Mouse (Mus musculus) thymus, postnatal 36 days (tissue): ENCODE results near the gene Cgrrf1.
A peak's percentile ranks its signal among the peaks of the same experiment; 100 is the strongest.

Experiments used
- DNase-seq, 2 experiments: peaks; one replicate each; pipeline ENCODE4 v3.0.0; 2022; ENCODE audit warnings: mixed read lengths in 2 of 2

The Cgrrf1 gene

GRCm38 (mm10) chr14:46823996-46824395, 7.9 kb upstream of the Cgrrf1 start:
- no peak for DNase-seq

DNA sequence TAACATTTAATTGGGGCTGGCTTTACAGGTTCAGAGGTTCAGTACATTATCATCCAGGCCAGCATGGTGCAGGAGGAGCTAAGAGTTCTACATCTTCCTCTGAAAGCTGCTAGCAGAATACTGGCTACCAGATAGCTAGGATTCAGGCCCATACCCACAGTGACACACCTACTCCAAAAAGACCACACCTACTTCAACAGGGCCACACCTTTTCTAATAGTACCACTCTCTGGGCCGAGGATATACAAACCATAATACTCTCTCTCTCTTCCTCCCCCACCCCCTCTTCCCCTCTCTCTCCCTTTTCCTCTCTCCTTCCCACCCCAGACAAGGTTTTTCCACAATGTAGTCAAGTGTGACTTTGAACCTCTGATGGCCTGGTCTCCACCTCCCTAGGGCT, 4.5 kb upstream of the Cgrrf1 start:
- DNase-seq = no peak

GRCm38 (mm10) chr14:46831295-46831694, 630 bp upstream of the Cgrrf1 start:
- no peak for DNase-seq

- no peak for DNase-seq
Observed at GRCm38 (mm10) chr14:46832354-46833272, 688 bp downstream of the Cgrrf1 start.

DNA sequence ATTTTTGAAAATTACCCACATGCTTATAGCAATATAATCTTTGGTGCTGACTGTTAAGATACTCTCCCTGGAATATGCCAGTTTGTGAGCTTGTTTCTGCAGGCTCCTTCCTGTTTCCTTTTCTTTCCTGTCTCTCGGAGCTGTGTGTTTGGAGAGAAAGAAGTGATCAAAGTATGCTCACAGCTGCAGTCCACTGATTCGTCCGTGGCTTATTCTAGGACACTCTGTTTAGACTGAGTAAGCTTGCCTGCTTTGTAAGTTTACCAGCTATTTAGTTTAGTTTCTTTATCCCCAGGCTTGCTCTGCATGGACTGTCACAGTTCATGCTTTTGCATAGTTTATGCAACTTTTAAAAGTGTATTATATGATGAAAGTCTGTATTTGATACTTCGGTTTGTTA, 7.4 kb downstream of the Cgrrf1 start:
- DNase-seq = no peak

DNA sequence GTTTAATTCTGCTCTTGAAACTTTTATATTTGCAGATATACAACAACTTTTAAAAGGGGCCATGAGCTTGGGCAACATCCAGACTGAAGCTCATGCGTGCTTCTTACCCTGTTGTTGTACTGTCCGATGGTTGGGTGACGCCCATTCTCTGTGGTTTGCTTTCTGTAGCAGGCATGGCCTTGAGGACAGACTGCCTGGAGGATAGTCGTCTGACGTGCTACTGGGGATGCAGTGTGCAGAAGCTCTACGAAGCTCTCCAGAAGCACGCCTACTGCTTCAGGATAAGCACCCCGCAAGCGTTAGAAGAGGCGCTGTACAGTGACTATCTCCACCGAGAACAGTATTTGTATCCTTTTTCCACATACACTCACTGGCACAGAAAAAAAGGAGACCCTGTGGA, 13.8 kb downstream of the Cgrrf1 start:
- DNase-seq = no peak

GRCm38 (mm10) chr14:46848063-46848590, 16.2 kb downstream of the Cgrrf1 start:
- no peak for DNase-seq

DNA sequence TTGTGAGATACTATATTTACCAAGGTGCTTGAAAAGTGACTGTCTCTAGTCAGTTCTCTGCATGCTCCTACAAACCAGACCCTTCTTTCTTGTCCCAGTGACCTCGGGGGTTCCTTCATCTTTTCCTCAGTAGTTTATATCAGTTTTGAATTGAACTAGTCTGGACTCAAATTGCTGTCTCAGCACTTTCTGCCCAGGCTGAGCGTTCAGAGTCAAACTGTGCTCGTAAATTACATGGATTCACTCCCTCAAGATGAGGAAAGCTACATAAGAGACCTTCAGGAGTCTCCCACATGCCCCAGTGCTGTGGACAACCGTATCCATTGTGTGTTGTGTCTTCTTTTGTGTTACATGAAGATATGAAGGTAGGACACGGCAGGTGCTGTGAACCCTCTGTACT, 16.8 kb downstream of the Cgrrf1 start:
- no peak for DNase-seq

DNA sequence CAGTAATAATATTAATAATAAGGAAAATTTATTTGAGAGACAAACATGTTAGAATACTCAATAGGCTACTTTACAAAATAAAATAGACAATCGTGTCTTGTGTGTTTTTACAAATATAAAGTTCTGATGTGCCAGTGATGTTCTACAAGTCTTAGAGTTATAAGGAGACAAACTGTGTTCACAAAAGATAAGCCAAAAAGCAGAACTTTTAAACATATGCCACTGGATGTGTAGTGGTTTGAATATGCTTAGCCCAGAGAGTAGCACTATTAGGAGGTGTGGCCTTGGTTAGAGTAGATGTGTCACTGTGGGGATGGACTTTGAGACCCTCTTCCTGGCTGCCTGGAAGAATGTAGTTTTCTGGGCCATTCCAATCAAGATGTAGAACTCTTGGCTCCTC, 17.8 kb downstream of the Cgrrf1 start:
- no peak for DNase-seq

- no peak for DNase-seq
Observed at GRCm38 (mm10) chr14:46853677-46854076, 21.8 kb downstream of the Cgrrf1 start.

DNA sequence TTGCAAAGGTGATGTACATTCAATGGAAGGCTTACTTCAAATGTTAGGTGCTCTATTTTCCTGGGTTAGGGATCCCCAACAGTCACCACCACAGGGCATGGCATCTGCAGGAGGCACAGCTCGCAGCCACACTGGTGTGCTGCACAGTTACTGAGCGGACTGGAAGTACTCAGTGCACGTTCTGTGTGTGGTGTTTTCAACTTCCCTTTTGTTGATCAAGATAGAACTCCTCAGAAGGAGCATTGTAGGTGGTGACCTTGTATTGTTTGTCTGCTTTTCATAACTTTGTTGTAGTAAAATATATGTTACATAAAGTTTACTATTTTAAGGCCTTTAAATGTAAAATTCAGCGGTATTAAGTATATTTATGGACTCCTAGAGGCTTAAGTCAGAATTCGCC, 31.0 kb downstream of the Cgrrf1 start:
- DNase-seq = no peak

DNA sequence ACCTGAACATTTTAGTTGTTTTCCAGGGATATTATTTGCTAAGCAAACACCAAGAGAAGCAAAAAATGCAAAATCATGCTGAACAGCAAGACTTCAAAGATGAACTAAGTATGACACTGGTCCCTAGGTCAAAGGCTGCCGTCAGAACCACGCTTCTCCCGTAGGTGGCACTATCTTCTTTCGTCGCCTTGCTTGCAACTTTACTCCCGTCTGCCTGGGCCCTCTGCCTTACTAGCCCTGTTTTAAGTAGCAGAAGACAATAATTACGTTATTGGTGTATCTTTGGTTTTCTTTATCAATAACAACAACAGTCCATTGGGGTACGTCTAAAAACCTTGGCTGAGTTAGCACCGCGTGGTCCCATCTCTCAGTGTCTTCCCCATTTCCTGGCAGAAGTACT, 49.0 kb downstream of the Cgrrf1 start:
- peak; percentile 56 to 57 for DNase-seq

GRCm38 (mm10) chr14:46881581-46882430, 49.9 kb downstream of the Cgrrf1 start:
- peak in 1 of 2 experiments; percentile 21 for DNase-seq

- peak; percentile 13 to 32 for DNase-seq
Observed at GRCm38 (mm10) chr14:46882431-46883067, 50.6 kb downstream of the Cgrrf1 start, which contains the start of gene Samd4. Gene Samd4 (plus strand): TSS chr14:46882854.

GRCm38 (mm10) chr14:46883068-46883870, 51.3 kb downstream of the Cgrrf1 start:
- DNase-seq = peak; percentile 4 to 13

DNA sequence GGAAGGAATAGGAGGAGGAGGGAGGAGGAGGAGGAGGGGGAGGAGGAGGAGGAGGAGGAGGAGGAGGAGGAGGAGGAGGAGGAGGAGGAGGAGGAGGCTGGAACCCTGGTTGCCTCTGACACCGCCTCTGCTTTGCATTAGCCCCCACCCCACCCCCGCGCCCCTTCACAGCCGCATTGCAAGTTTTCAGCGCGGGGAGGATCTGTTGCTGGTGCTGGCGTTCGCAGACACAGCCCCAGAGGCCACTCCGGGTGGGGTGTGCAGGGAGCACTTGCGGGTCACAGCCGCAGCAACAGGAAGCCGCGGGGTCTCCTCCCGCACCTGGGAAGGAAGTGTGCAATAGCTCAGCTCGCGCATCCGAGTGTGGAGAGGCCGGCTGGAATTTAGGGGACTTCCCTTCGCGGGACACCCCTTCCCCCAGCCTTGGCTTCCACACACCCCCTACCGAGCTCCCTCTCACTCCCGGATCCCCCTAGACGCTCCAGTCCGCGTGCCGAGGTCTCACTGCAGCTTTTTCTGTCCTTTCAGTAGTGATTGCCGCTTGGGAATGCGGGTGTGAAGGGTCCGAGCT, 52.0 kb downstream of the Cgrrf1 start:
- DNase-seq = peak; percentile 11 to 33

GRCm38 (mm10) chr14:46884701-46885428, 52.9 kb downstream of the Cgrrf1 start:
- DNase-seq = peak; percentile 19 to 26

GRCm38 (mm10) chr14:46885429-46885755, 53.5 kb downstream of the Cgrrf1 start:
- no peak for DNase-seq

- no peak for DNase-seq
Observed at GRCm38 (mm10) chr14:46885891-46886301, 54.0 kb downstream of the Cgrrf1 start.

GRCm38 (mm10) chr14:46889096-46889495, 57.2 kb downstream of the Cgrrf1 start:
- no peak for DNase-seq

DNA sequence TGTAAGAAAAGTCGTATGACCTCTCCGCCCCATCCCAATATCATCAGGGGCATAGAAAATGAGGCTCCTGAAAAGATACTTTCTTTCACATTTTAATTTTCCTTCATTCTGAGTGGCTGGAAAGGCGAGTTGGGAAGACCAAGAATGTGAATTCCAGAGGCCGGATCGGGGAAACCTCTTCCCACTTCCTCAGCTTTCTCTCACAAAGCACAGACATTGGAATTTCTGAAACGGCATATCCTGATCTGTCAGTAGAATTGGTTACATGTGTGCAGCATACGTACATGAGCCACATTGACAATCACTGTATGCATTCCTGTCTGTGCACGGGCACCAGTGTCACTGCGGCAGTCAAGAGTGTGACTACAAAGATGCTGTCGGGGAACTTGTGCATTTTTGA, 62.0 kb downstream of the Cgrrf1 start:
- no peak for DNase-seq
